Mouse (Mus musculus): ENCODE measurements around the gene Sfxn4. TPM values are rescaled to one million over a fixed set of nuclear protein-coding genes. Genes with fewer than 3 reads are reported as not detected.
A peak's percentile ranks its signal among the peaks of the same experiment; 100 is the strongest.

Gene Sfxn4
- polyA plus RNA-seq, 1 experiment from 2014 or later, result 7.7 TPM

DNA sequence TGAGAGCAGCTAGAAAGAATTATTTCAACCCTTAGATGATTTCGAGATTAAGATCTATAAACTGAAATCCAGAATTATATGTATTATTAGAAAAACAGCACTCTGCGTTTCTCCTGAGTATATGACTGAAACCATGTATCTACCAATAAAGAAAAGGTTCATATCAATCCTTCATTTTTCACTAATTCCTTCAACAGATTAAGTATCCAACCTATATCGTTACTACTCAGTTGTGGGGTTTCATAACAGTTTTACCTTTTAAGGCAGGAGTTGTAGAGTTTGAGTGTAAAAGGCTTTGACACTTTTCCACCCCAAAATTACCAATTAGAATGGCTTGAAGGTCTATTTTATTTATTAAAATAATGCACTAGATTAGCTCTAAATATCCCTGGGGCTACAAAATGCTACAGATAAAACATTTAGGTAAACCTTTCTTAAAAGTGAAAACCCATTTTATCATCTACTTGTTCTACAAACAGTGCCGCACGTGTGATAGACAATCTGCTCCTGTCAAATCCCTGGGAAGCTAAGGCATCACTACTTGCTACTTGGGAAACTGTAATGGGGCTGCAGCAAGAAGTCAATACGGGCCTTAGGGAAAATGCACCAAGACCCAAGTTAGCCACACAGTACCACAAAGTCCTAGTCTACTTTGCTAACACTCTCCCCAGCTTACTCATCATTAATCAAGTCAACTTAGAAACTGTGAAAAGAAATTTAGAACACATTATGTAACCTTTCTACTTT lies 72.9 kb downstream of the Sfxn4 start:
- Histone ChIP-seq H3K27ac (replicated peaks in 1 of 2; ENCODE audit: control insufficient read depth in 1 of 2, insufficient read depth in 1 of 2, low read depth in 2 of 2, low read length in 2 of 2) (no peak overlapping the region), H3K4me1 (ENCODE audit: control insufficient read depth in 2 of 2, insufficient read depth in 2 of 2, low read length in 2 of 2) (peaks cover 2 to 19% of the 10 kb centered on the region in 2 experiments), H3K4me3 (ENCODE audit: control insufficient read depth in 1 of 2, insufficient read depth in 1 of 2, low read depth in 1 of 2, low read length in 2 of 2) (peak overlapping the region; percentile 8 to 100; a peak in 3 of 4 replicates), H3K27me3 (ENCODE audit: control insufficient read depth, insufficient read depth, low read length) (no peaks in the 10 kb centered on the region), H3K9me3 (ENCODE audit: control insufficient read depth, low read length) (no peaks in the 10 kb centered on the region), H3K36me3 (ENCODE audit: control insufficient read depth, insufficient read depth, low read length) (0 out of 2 replicates have a peak, but pooled peaks cover 5% of the 10 kb centered on the region), H3K4me2 (ENCODE audit: low read length) (peak overlapping the region; percentile 74), H3K9ac (ENCODE audit: low read length) (peak overlapping the region; percentile 100)
- ATAC-seq (ENCODE audit: insufficient number of reproducible peaks, insufficient read depth, low FRiP score, low read depth), result no peak
- WGBS, result 39% methylated on average over 6 of the region's 6 CpGs

DNA sequence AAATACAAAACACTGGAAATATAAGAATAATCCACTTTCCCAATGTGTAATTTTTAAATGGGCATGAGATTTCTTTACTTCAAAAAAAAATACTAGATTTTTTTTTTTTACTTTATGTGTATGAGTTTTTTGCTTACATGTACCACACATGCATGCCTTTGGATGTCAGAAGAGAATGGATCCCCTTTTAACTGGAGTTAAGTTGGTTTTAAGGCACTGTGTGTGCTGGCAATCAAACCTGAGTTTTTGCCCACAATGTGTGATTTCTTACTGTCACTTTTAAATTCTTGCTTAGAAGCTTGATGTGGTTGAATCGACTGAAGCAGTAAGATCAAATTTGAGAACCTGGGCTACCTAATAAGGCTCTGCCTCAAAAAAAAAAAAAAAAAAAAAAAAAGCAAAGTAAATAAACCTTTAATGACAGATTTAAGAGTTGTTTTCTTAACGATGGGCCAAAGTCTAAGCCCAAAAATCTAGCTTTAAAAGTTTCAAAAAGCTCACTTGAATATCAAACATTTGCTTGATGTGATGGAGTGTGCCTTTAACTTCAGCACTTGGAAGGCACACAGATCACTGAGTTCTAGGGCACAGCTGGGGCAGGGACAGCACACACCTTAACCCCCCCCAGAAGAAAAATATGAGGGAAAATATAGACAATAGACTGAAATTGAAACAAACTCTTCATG lies 73.7 kb downstream of the Sfxn4 start:
- H3K4me2 ChIP-seq (ENCODE audit: low read length), result peak overlapping the region; percentile 74
- H3K4me1 ChIP-seq (ENCODE audit: control insufficient read depth in 2 of 2, insufficient read depth in 2 of 2, low read length in 2 of 2), result peaks cover 2 to 23% of the 10 kb centered on the region in 2 experiments
- 59% methylated on average over 2 of the region's 2 CpGs for WGBS
- no peaks in the 10 kb centered on the region for H3K27me3 ChIP-seq (ENCODE audit: control insufficient read depth, insufficient read depth, low read length)
- no peak for ATAC-seq (ENCODE audit: insufficient number of reproducible peaks, insufficient read depth, low FRiP score, low read depth)
- H3K9ac ChIP-seq (ENCODE audit: low read length), result 0 out of 2 replicates have a peak overlapping the region, but pooled peaks have one; percentile 6
- no peak overlapping the region for H3K4me3 ChIP-seq (ENCODE audit: control insufficient read depth in 1 of 2, insufficient read depth in 1 of 2, low read depth in 1 of 2, low read length in 2 of 2)
- H3K36me3 ChIP-seq (ENCODE audit: control insufficient read depth, insufficient read depth, low read length), result 0 out of 2 replicates have a peak, but pooled peaks cover 5% of the 10 kb centered on the region
- H3K27ac ChIP-seq (replicated peaks in 1 of 2; ENCODE audit: control insufficient read depth in 1 of 2, insufficient read depth in 1 of 2, low read depth in 2 of 2, low read length in 2 of 2), result no peak overlapping the region
- H3K9me3 ChIP-seq (ENCODE audit: control insufficient read depth, low read length), result no peaks in the 10 kb centered on the region

Other genes with a start within 250 kb of the Sfxn4 start
- gene Nanos1, start 105.5 kb downstream of the Sfxn4 start, polyA plus RNA-seq (2014; fragmentation: Nextera tagmentation; extraction: Ambion mirVana), result 0.86 and 1.1 TPM in 2 replicates
- gene Eif3a, start 70.8 kb downstream of the Sfxn4 start, polyA plus RNA-seq (2014; fragmentation: Nextera tagmentation; extraction: Ambion mirVana), result 114 and 128 TPM in 2 replicates
- 23.2 and 24.2 TPM in 2 replicates for gene Fam45a, start 49.9 kb downstream of the Sfxn4 start, polyA plus RNA-seq (2014; fragmentation: Nextera tagmentation; extraction: Ambion mirVana)
- gene Prdx3, start 13.1 kb upstream of the Sfxn4 start, polyA plus RNA-seq (2014; fragmentation: Nextera tagmentation; extraction: Ambion mirVana), result 201 and 205 TPM in 2 replicates
- 4.5 TPM in 2 replicates for gene Grk5, start 28.3 kb upstream of the Sfxn4 start, polyA plus RNA-seq (2014; fragmentation: Nextera tagmentation; extraction: Ambion mirVana)

All from heart, embryonic 14.5 days (tissue).